Mouse (Mus musculus) embryonic facial prominence, embryonic 14.5 days (tissue): ENCODE data around the gene Vps8. TPM values are rescaled to one million over a fixed set of nuclear protein-coding genes. Genes with fewer than 3 reads are reported as not detected.
"Not testable (repeated sequence)": the region's sequence is repeated elsewhere in the genome, so short reads cannot be mapped to it uniquely, and the experiment has no call there.

ENCODE experiments used
- ATAC-seq: fragments of 200-750 bp; cut with Nextera tagmentation; 2 replicates; pipeline ENCODE4 v1.8.0; 2017; ENCODE audit warnings: low read depth, moderate number of reproducible peaks, moderate TSS enrichment
- DNase-seq: peaks from one replicate; pipeline ENCODE4 v3.0.0-alpha.2; 2015; ENCODE audit warnings: low spot score
- H3K27ac ChIP-seq: fragments of 300-500 bp; sonication (generic); replicated peaks from 2 replicates; pipeline ENCODE4 v1.5.1; 2014; ENCODE audit warnings: low read depth, mild to moderate bottlenecking, low read length, moderate library complexity
- H3K27me3 ChIP-seq: fragments of 300-500 bp; sonication (generic); replicated peaks from 2 replicates; pipeline ENCODE4 v1.6.1; 2014; ENCODE audit warnings: low read length; ENCODE audit not compliant: control insufficient read depth, insufficient read depth
- H3K36me3 ChIP-seq: fragments of 300-500 bp; sonication (generic); 2 replicates; pipeline ENCODE4 v1.6.1; 2014; ENCODE audit warnings: low read length, mixed read lengths; ENCODE audit not compliant: control insufficient read depth, insufficient read depth
- H3K4me1 ChIP-seq: fragments of 300-500 bp; sonication (generic); 2 replicates; pipeline ENCODE4 v1.6.1; 2014; ENCODE audit warnings: antibody characterized with exemption, low read length; ENCODE audit not compliant: control insufficient read depth, insufficient read depth
- H3K4me2 ChIP-seq: fragments of 300-500 bp; sonication (generic); 2 replicates; pipeline ENCODE4 v1.6.1; 2014; ENCODE audit warnings: low read depth, mild to moderate bottlenecking, low read length, moderate library complexity, mixed read lengths
- H3K4me3 ChIP-seq: fragments of 300-500 bp; sonication (generic); 2 replicates; pipeline ENCODE4 v1.5.1; 2014; ENCODE audit warnings: low read depth, mild to moderate bottlenecking, low read length
- H3K9ac ChIP-seq: fragments of 300-500 bp; sonication (generic); 2 replicates; pipeline ENCODE4 v1.6.1; 2014; ENCODE audit warnings: low read depth, mild to moderate bottlenecking, low read length, moderate library complexity, mixed read lengths
- H3K9me3 ChIP-seq: fragments of 300-500 bp; sonication (generic); 2 replicates; pipeline ENCODE4 v1.6.1; 2016; ENCODE audit warnings: low read length; ENCODE audit not compliant: control insufficient read depth
- WGBS: fragments of 180-500 bp; shearing (Covaris S2); extraction: QIAGEN DNeasy Blood & Tissue Kit; methylation state at CpG from one replicate; pipeline ENCODE4 v1.1.7; 2014; 5-methylcytosine and 5-hydroxymethylcytosine counted together
- polyA plus RNA-seq: library from polyadenylated mRNA; unstranded; fragments of >200 nt; fragmentation: Nextera tagmentation; extraction: Ambion mirVana; gene quantifications from 2 replicates; pipeline ENCODE4 v1.2.1, GENCODE M21; 2014

Gene Vps8
- polyA plus RNA-seq, 1 experiment from 2014 or later = 18.0 TPM

GRCm38 (mm10) chr16:21665423-21665986, 242.6 kb downstream of the Vps8 start:
- ATAC-seq (no peak), DNase-seq (no peak)
- H3K9ac ChIP-seq = no peak overlapping the region
- H3K36me3 ChIP-seq = no peaks in the 10 kb centered on the region
- no peak overlapping the region for H3K4me3 ChIP-seq
- no peak overlapping the region for H3K4me2 ChIP-seq
- no peak overlapping the region for H3K27ac ChIP-seq
- peaks cover 5% of the 10 kb centered on the region; the same call in 1 of the 2 replicates for H3K27me3 ChIP-seq
- no peaks in the 10 kb centered on the region for H3K4me1 ChIP-seq
- 0 out of 2 replicates have a peak, but pooled peaks cover 3% of the 10 kb centered on the region for H3K9me3 ChIP-seq
- 24% methylated on average over 4 of the region's 4 CpGs for WGBS

GRCm38 (mm10) chr16:21671878-21672277, 249.0 kb downstream of the Vps8 start:
- no peak for DNase-seq
- H3K27ac ChIP-seq = no peak overlapping the region
- WGBS = 77% methylated on average over 4 of the region's 4 CpGs
- ATAC-seq = no peak
- 0 out of 2 replicates have a peak, but pooled peaks cover 3% of the 10 kb centered on the region for H3K9me3 ChIP-seq
- no peaks in the 10 kb centered on the region for H3K4me1 ChIP-seq
- no peak overlapping the region for H3K4me2 ChIP-seq
- no peak overlapping the region for H3K4me3 ChIP-seq
- H3K27me3 ChIP-seq = no peaks in the 10 kb centered on the region
- H3K36me3 ChIP-seq = peaks cover 11% of the 10 kb centered on the region
- H3K9ac ChIP-seq = no peak overlapping the region

- H3K27me3 ChIP-seq, DNase-seq, H3K4me3 ChIP-seq, H3K9me3 ChIP-seq, H3K4me2 ChIP-seq, H3K4me1 ChIP-seq, H3K9ac ChIP-seq, H3K27ac ChIP-seq, ATAC-seq: not testable (repeated sequence)
- H3K36me3 ChIP-seq = peaks cover 17% of the 10 kb centered on the region
These were observed 250.1 kb downstream of the Vps8 start for GRCm38 (mm10) chr16:21673046-21673445.

GRCm38 (mm10) chr16:21673651-21674050, 250.7 kb downstream of the Vps8 start:
- H3K4me2 ChIP-seq, H3K27ac ChIP-seq, ATAC-seq, H3K4me1 ChIP-seq, H3K9me3 ChIP-seq, DNase-seq, H3K4me3 ChIP-seq, H3K27me3 ChIP-seq, H3K9ac ChIP-seq: not testable (repeated sequence)
- 87% methylated on average over 1 of the region's 1 CpGs for WGBS
- peaks cover 17% of the 10 kb centered on the region for H3K36me3 ChIP-seq

- DNase-seq (no peak), ATAC-seq (no peak)
- no peak overlapping the region for H3K27ac ChIP-seq
- no peak overlapping the region for H3K9ac ChIP-seq
- H3K36me3 ChIP-seq = peaks cover 17% of the 10 kb centered on the region
- 95% methylated on average over 7 of the region's 7 CpGs for WGBS
- no peak overlapping the region for H3K4me2 ChIP-seq
- H3K27me3 ChIP-seq = no peaks in the 10 kb centered on the region
- no peak overlapping the region for H3K4me3 ChIP-seq
- H3K4me1 ChIP-seq = no peaks in the 10 kb centered on the region
- no peaks in the 10 kb centered on the region for H3K9me3 ChIP-seq
These were observed 253.9 kb downstream of the Vps8 start for GRCm38 (mm10) chr16:21676791-21677190.

- H3K4me3 ChIP-seq = no peak overlapping the region
- ATAC-seq = no peak
These were observed 264.5 kb downstream of the Vps8 start for GRCm38 (mm10) chr16:21687406-21687805.

GRCm38 (mm10) chr16:21689141-21689540, 266.2 kb downstream of the Vps8 start:
- WGBS = 88% methylated on average over 5 of the region's 5 CpGs
- Histone ChIP-seq H3K4me2 (no peak overlapping the region), H3K27ac (no peak overlapping the region), H3K4me3 (no peak overlapping the region), H3K9me3 (0 out of 2 replicates have a peak, but pooled peaks cover 3% of the 10 kb centered on the region), H3K27me3 (no peaks in the 10 kb centered on the region), H3K9ac (no peak overlapping the region), H3K36me3 (0 out of 2 replicates have a peak, but pooled peaks cover 5% of the 10 kb centered on the region), H3K4me1 (peaks cover 19% of the 10 kb centered on the region)
- DNase-seq = no peak
- no peak for ATAC-seq

More at GRCm38 (mm10) chr16:21687406-21687805, 264.5 kb downstream of the Vps8 start:
- Histone ChIP-seq H3K27me3 (no peaks in the 10 kb centered on the region), H3K36me3 (0 out of 2 replicates have a peak, but pooled peaks cover 12% of the 10 kb centered on the region), H3K9me3 (peaks cover 13% of the 10 kb centered on the region; the same call in 1 of the 2 replicates), H3K4me2 (no peak overlapping the region), H3K9ac (no peak overlapping the region), H3K27ac (no peak overlapping the region), H3K4me1 (peaks cover 12% of the 10 kb centered on the region)
- 72% methylated on average over 5 of the region's 5 CpGs for WGBS
- no peak for DNase-seq

GRCm38 (mm10) chr16:21690216-21690755, 267.4 kb downstream of the Vps8 start:
- ATAC-seq = no peak

More at GRCm38 (mm10) chr16:21690216-21690755, 267.4 kb downstream of the Vps8 start:
- 47% methylated on average over 5 of the region's 5 CpGs for WGBS
- H3K4me1 ChIP-seq = peaks cover 19% of the 10 kb centered on the region
- no peak overlapping the region for H3K4me2 ChIP-seq
- no peak overlapping the region for H3K9ac ChIP-seq
- no peak for DNase-seq
- H3K36me3 ChIP-seq = 0 out of 2 replicates have a peak, but pooled peaks cover 5% of the 10 kb centered on the region
- H3K4me3 ChIP-seq = no peak overlapping the region
- no peak overlapping the region for H3K27ac ChIP-seq
- no peaks in the 10 kb centered on the region for H3K27me3 ChIP-seq
- H3K9me3 ChIP-seq = 0 out of 2 replicates have a peak, but pooled peaks cover 3% of the 10 kb centered on the region
